Mouse (Mus musculus): Measurements from ENCODE around the gene Tex48.

DNA sequence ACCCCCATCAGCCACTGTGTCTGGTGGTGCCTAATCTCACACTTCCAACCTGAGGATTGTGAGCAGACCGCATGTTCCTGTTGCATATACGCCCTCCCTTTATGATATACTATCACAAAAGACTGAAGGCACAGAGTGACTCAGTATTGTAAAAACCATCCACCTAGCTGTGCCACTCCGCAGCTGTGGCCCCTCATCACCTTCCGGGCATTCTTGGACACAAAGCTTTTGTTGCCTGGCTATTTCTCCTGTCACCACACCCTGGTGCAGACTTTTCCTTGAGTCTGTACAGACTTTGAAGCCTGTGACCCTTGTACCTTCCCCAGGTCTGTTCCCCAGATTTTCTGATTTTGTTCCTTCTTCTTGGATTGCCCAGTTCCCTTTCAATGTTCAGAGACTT, 26.2 kb downstream of the Tex48 start:
- no peak for TF ChIP-seq TAL1 (IDR thresholded peaks at IDR 0.05; ENCODE audit: low read length)
- no peak for TF ChIP-seq GATA1 (IDR thresholded peaks at IDR 0.05; ENCODE audit: low read length)

Data from erythroblast, embryonic 14.5 days (primary cell).